Mouse (Mus musculus): ENCODE data around the gene Gm17268.

DNA sequence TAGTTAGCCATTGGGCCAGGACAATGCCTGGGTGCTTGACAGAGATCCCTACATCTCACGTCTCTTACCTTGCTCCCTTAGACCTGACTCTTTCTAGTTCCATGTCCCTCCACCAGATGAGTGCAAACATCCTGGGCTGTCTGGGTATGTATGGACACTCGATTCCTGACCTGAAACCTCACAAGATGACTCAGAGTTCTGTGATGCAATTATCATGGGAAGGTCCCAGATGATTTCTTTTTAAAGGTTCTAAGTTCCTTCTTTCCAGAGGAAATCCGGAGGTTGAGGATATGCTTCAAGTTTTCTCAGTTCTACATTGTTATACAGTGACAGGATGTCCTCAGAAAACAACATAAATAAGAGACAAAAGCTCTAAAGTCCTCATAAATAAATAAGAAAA, 42.5 kb upstream of the Gm17268 start:
- TF ChIP-seq CTCF (IDR thresholded peaks at IDR 0.05; ENCODE audit: control insufficient read depth, insufficient read depth, insufficient replicate concordance, low read depth, low read length) (no peak), POLR2A (IDR thresholded peaks at IDR 0.05; ENCODE audit: control insufficient read depth, low read depth, low read length) (no peak)

All from testis, adult 2 months (tissue).